Mouse (Mus musculus): Measurements from ENCODE around the gene Eva1b. TPM values are rescaled to one million over a fixed set of nuclear protein-coding genes. Genes with fewer than 3 reads are reported as not detected.

Gene Eva1b
- total RNA-seq, 2 experiments from 2014 or later = 31.8 to 33.8 TPM

- DNase-seq (ENCODE audit: low spot score in 2 of 2) = no peak
Measured at GRCm38 (mm10) chr4:126118651-126119050, 28.9 kb upstream of the Eva1b start.

- no peak for DNase-seq (ENCODE audit: low spot score in 2 of 2)
Measured at GRCm38 (mm10) chr4:126119051-126119450, 28.5 kb upstream of the Eva1b start.

GRCm38 (mm10) chr4:126120052-126120451, 27.5 kb upstream of the Eva1b start:
- DNase-seq (ENCODE audit: low spot score in 2 of 2) = no peak

- DNase-seq (ENCODE audit: low spot score in 2 of 2) = no peak
Measured at GRCm38 (mm10) chr4:126120506-126120905, 27.0 kb upstream of the Eva1b start.

- no peak for DNase-seq (ENCODE audit: low spot score in 2 of 2)
Measured at GRCm38 (mm10) chr4:126123309-126124040, 24.1 kb upstream of the Eva1b start.

GRCm38 (mm10) chr4:126130502-126130901, 17.0 kb upstream of the Eva1b start:
- no peak for DNase-seq (ENCODE audit: low spot score in 2 of 2)

- DNase-seq (ENCODE audit: low spot score in 2 of 2) = peak in 1 of 2 experiments; percentile 60
Measured at GRCm38 (mm10) chr4:126131290-126132121, 16.0 kb upstream of the Eva1b start.

- DNase-seq (ENCODE audit: low spot score in 2 of 2) = no peak
Measured at GRCm38 (mm10) chr4:126132636-126133264, 14.8 kb upstream of the Eva1b start.

- DNase-seq (ENCODE audit: low spot score in 2 of 2) = no peak
Measured at GRCm38 (mm10) chr4:126134236-126134635, 13.3 kb upstream of the Eva1b start.

- no peak for DNase-seq (ENCODE audit: low spot score in 2 of 2)
Measured at GRCm38 (mm10) chr4:126134639-126135038, 12.9 kb upstream of the Eva1b start.

GRCm38 (mm10) chr4:126137773-126138172, 9.8 kb upstream of the Eva1b start:
- DNase-seq (ENCODE audit: low spot score in 2 of 2) = no peak

- no peak for DNase-seq (ENCODE audit: low spot score in 2 of 2)
Measured at GRCm38 (mm10) chr4:126141021-126141420, 6.5 kb upstream of the Eva1b start.

GRCm38 (mm10) chr4:126145396-126145795, 2.1 kb upstream of the Eva1b start:
- DNase-seq (ENCODE audit: low spot score in 2 of 2) = no peak

GRCm38 (mm10) chr4:126146974-126147532, 491 bp upstream of the Eva1b start:
- no peak for DNase-seq (ENCODE audit: low spot score in 2 of 2)

GRCm38 (mm10) chr4:126148161-126148961, 817 bp downstream of the Eva1b start:
- DNase-seq (ENCODE audit: low spot score in 2 of 2) = peak; percentile 54 to 77

- DNase-seq (ENCODE audit: low spot score in 2 of 2) = no peak
Measured at GRCm38 (mm10) chr4:126149041-126149676, 1.6 kb downstream of the Eva1b start.

- DNase-seq (ENCODE audit: low spot score in 2 of 2) = no peak
Measured at GRCm38 (mm10) chr4:126149798-126150197, 2.3 kb downstream of the Eva1b start.

- peak; percentile 66 to 85 for DNase-seq (ENCODE audit: low spot score in 2 of 2)
Measured at GRCm38 (mm10) chr4:126150297-126150948, 2.9 kb downstream of the Eva1b start.

GRCm38 (mm10) chr4:126150949-126151320, 3.4 kb downstream of the Eva1b start:
- no peak for DNase-seq (ENCODE audit: low spot score in 2 of 2)
